Mouse (Mus musculus): ENCODE measurements around the gene Atxn7l2.

GRCm38 (mm10) chr3:108187111-108187795 lies 23.5 kb downstream of the Atxn7l2 start:
- TF ChIP-seq CTCF (IDR thresholded peaks at IDR 0.05; ENCODE audit: insufficient read depth, low read length) (no peak), POLR2A (IDR thresholded peaks at IDR 0.05; ENCODE audit: borderline replicate concordance, extremely low read depth, low read depth, low read length) (no peak)
